Mouse (Mus musculus) MEL (cell line): ENCODE measurements around the gene Zfpm1. TPM values are rescaled to one million over a fixed set of nuclear protein-coding genes. Genes with fewer than 3 reads are reported as not detected.

Experiments
- DNase-seq: peaks from one replicate; pipeline ENCODE4 v3.0.0; 2011; ENCODE audit warnings: low read depth, low spot score
- H3K27ac ChIP-seq: 2 replicates; pipeline ENCODE4 v1.5.1; 2012; ENCODE audit warnings: low read depth, mild to moderate bottlenecking, control low read depth, low read length, moderate library complexity; ENCODE audit not compliant: control insufficient read depth
- H3K27me3 ChIP-seq, 2 experiments: fragments of 150-350 bp in 1 of 2; sonication (generic) in 1 of 2; 2 replicates each; pipeline ENCODE4 v1.6.1; 2012; ENCODE audit warnings: low read length in 2 of 2, mild to moderate bottlenecking in 2 of 2, improper control_type of control experiment in 1 of 2, moderate library complexity in 1 of 2; ENCODE audit not compliant: insufficient read depth in 2 of 2, control insufficient read depth in 1 of 2
- H3K36me3 ChIP-seq, 2 experiments: 2 replicates each; pipeline ENCODE4 v1.6.1; 2012 to 2014; ENCODE audit warnings: low read length in 2 of 2, improper control_type of control experiment in 1 of 2, inconsistent platforms in 1 of 2, mild to moderate bottlenecking in 1 of 2; ENCODE audit not compliant: insufficient read depth in 2 of 2, control insufficient read depth in 1 of 2
- H3K4me1 ChIP-seq, 2 experiments: fragments of 150-350 bp in 1 of 2; sonication (generic) in 1 of 2; 2 replicates each; pipeline ENCODE4 v1.6.1; 2012; ENCODE audit warnings: low read length in 2 of 2, improper control_type of control experiment in 1 of 2, mild to moderate bottlenecking in 1 of 2; ENCODE audit not compliant: insufficient read depth in 2 of 2, control insufficient read depth in 1 of 2
- H3K4me3 ChIP-seq, 2 experiments: fragments of 150-350 bp in 1 of 2; sonication (generic) in 1 of 2; 2 replicates each; pipeline ENCODE4 v1.5.1; 2012; ENCODE audit warnings: low read depth in 2 of 2, low read length in 2 of 2, mild to moderate bottlenecking in 2 of 2, moderate library complexity in 2 of 2, control low read depth in 1 of 2, improper control_type of control experiment in 1 of 2; ENCODE audit not compliant: control insufficient read depth in 1 of 2, insufficient read depth in 1 of 2
- H3K79me2 ChIP-seq: 2 replicates; pipeline ENCODE4 v1.6.1; 2012; ENCODE audit warnings: mild to moderate bottlenecking, low read length, moderate library complexity; ENCODE audit not compliant: control insufficient read depth, poor library complexity, insufficient read depth
- H3K9ac ChIP-seq: 2 replicates; pipeline ENCODE4 v1.6.1; 2012; ENCODE audit warnings: low read depth, mild to moderate bottlenecking, control low read depth, low read length, moderate library complexity; ENCODE audit not compliant: control insufficient read depth, poor library complexity, severe bottlenecking
- H3K9me3 ChIP-seq: fragments of 150-350 bp; sonication (generic); replicated peaks from 2 replicates; pipeline ENCODE4 v1.6.1; 2012; ENCODE audit warnings: mild to moderate bottlenecking, low read length, improper control_type of control experiment, moderate library complexity; ENCODE audit not compliant: insufficient read depth
- BHLHE40 ChIP-seq: IDR thresholded peaks from 2 replicates; pipeline ENCODE4 v1.6.1; 2012; ENCODE audit warnings: low read depth, mild to moderate bottlenecking, inconsistent platforms, low read length, improper control_type of control experiment, borderline replicate concordance
- CTCF ChIP-seq, 3 experiments: IDR thresholded peaks in 2 of 3; conservative IDR thresholded peaks in 1 of 3; 2 replicates each; pipeline ENCODE4 v1.5.1; 2011 to 2012; ENCODE audit warnings: low read length in 3 of 3, low read depth in 2 of 3, mild to moderate bottlenecking in 2 of 3, improper control_type of control experiment in 1 of 3, inconsistent platforms in 1 of 3, mixed read lengths in 1 of 3, moderate library complexity in 1 of 3; ENCODE audit not compliant: control insufficient read depth in 1 of 3, insufficient read depth in 1 of 3, poor library complexity in 1 of 3, severe bottlenecking in 1 of 3
- ETS1 ChIP-seq: IDR thresholded peaks from 2 replicates; pipeline ENCODE4 v1.6.1; 2012; ENCODE audit warnings: low read depth, mild to moderate bottlenecking, inconsistent platforms, low read length, improper control_type of control experiment, moderate library complexity
- GATA1 ChIP-seq: IDR thresholded peaks from 2 replicates; pipeline ENCODE4 v1.6.1; 2011; ENCODE audit warnings: low read depth, low read length, improper control_type of control experiment
- HCFC1 ChIP-seq: IDR thresholded peaks from 2 replicates; pipeline ENCODE4 v1.6.1; 2012; ENCODE audit warnings: low read depth, mild to moderate bottlenecking, inconsistent platforms, low read length, improper control_type of control experiment, moderate library complexity
- MAX ChIP-seq: IDR thresholded peaks from 2 replicates; pipeline ENCODE4 v1.6.1; 2011; ENCODE audit warnings: low read length, improper control_type of control experiment
- MAZ ChIP-seq: IDR thresholded peaks from 2 replicates; pipeline ENCODE4 v1.6.1; 2012; ENCODE audit warnings: low read depth, mild to moderate bottlenecking, inconsistent platforms, low read length, improper control_type of control experiment
- MEF2A ChIP-seq: IDR thresholded peaks from 2 replicates; pipeline ENCODE4 v1.6.1; 2014; ENCODE audit warnings: low read depth, mild to moderate bottlenecking, inconsistent platforms, low read length, improper control_type of control experiment; ENCODE audit not compliant: poor library complexity, insufficient replicate concordance, severe bottlenecking; ENCODE audit errors: extremely low read depth
- NRF1 ChIP-seq: IDR thresholded peaks from 2 replicates; pipeline ENCODE4 v1.6.1; 2014; ENCODE audit warnings: low read depth, mild to moderate bottlenecking, inconsistent platforms, low read length, improper control_type of control experiment, moderate library complexity; ENCODE audit not compliant: poor library complexity, insufficient read depth, severe bottlenecking
- POLR2A ChIP-seq, 2 experiments: IDR thresholded peaks; 2 replicates each; pipeline ENCODE4 v1.6.1; 2011 to 2012; ENCODE audit warnings: low read length in 2 of 2, mild to moderate bottlenecking in 2 of 2, control low read depth in 1 of 2, improper control_type of control experiment in 1 of 2, low read depth in 1 of 2, moderate library complexity in 1 of 2; ENCODE audit not compliant: control insufficient read depth in 1 of 2, insufficient read depth in 1 of 2, poor library complexity in 1 of 2
- RAD21 ChIP-seq: IDR thresholded peaks from 2 replicates; pipeline ENCODE4 v1.6.1; 2011; ENCODE audit warnings: mild to moderate bottlenecking, low read depth, low read length, improper control_type of control experiment
- RCOR1 ChIP-seq: IDR thresholded peaks from 2 replicates; pipeline ENCODE4 v1.6.1; 2012; ENCODE audit warnings: low read depth, mild to moderate bottlenecking, inconsistent platforms, low read length, improper control_type of control experiment
- SIN3A ChIP-seq: IDR thresholded peaks from 2 replicates; pipeline ENCODE4 v1.6.1; 2012; ENCODE audit warnings: low read length, improper control_type of control experiment, inconsistent platforms
- SMC3 ChIP-seq: IDR thresholded peaks from 2 replicates; pipeline ENCODE4 v1.6.1; 2011; ENCODE audit warnings: low read depth, low read length, improper control_type of control experiment
- TAL1 ChIP-seq: IDR thresholded peaks from 2 replicates; pipeline ENCODE4 v1.6.1; 2012; ENCODE audit warnings: mild to moderate bottlenecking, inconsistent platforms, low read length, moderate library complexity, mixed read lengths
- USF1 ChIP-seq: IDR thresholded peaks from 2 replicates; pipeline ENCODE4 v1.6.1; 2014; ENCODE audit warnings: low read depth, mild to moderate bottlenecking, inconsistent platforms, low read length, improper control_type of control experiment, moderate library complexity
- USF2 ChIP-seq, 2 experiments: IDR thresholded peaks; 2 replicates each; pipeline ENCODE4 v1.6.1; 2011 to 2012; ENCODE audit warnings: improper control_type of control experiment in 2 of 2, low read length in 2 of 2, borderline replicate concordance in 1 of 2, inconsistent platforms in 1 of 2, low read depth in 1 of 2, mild to moderate bottlenecking in 1 of 2; ENCODE audit not compliant: insufficient read depth in 1 of 2
- ZC3H11A ChIP-seq: IDR thresholded peaks from 2 replicates; pipeline ENCODE4 v1.6.1; 2012; ENCODE audit warnings: low read depth, mild to moderate bottlenecking, inconsistent platforms, low read length, improper control_type of control experiment
- ZMIZ1 ChIP-seq: IDR thresholded peaks from 2 replicates; pipeline ENCODE4 v1.6.1; 2012; ENCODE audit warnings: low read depth, mild to moderate bottlenecking, inconsistent platforms, low read length, improper control_type of control experiment, moderate library complexity
- polyA plus RNA-seq, 2 experiments: library from polyadenylated mRNA; stranded (reverse) in 1 of 2; unstranded in 1 of 2; fragments of >175 nt in 1 of 2; fragments of >200 nt in 1 of 2; gene quantifications; 2 replicates each; pipeline versions ENCODE4 v1.2.1 to v1.2.4; 2012; ENCODE audit warnings: low replicate concordance in 2 of 2, low read depth in 1 of 2; ENCODE audit not compliant: insufficient read length in 2 of 2, insufficient read depth in 1 of 2, missing spikeins in 1 of 2
- total RNA-seq: library from RNA; depleted of rRNA; stranded (reverse); fragments of 300-350 nt; gene quantifications from 2 replicates; pipeline ENCODE4 v1.2.3, GENCODE M21; 2012

The Zfpm1 gene
- total and polyA plus RNA-seq, 3 experiments = 133 to 343 (median 260) TPM

DNA sequence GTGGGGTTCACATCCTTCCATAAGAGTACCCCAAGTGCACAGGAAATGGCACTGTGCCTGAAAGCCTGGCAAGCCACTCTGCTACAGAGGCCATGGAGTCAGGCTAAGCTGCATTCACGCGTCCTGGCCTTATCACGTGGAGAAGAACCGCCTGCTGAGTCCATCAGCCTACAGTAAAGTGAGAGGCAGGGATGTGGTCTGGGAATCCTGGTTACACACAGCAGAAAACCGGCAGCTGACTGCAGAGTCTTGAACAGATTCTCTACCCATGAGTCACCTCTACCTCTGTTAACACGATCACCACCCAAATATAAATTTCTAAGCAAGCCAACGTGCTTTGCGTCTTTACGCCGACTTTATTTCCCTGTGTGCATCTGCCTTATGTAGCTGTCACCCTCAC lies 86.6 kb downstream of the Zfpm1 start:
- no peak for TF ChIP-seq MEF2A
- no peak for TF ChIP-seq RAD21
- TF ChIP-seq HCFC1 = no peak
- no peak for TF ChIP-seq NRF1
- no peak for TF ChIP-seq ZMIZ1
- no peak for TF ChIP-seq RCOR1
- no peak for TF ChIP-seq USF1
- TF ChIP-seq BHLHE40 = no peak
- no peak for TF ChIP-seq GATA1
- TF ChIP-seq MAX = no peak
- TF ChIP-seq ETS1 = no peak
- TF ChIP-seq USF2 (IDR thresholded peaks at IDR 0.05; ENCODE audit: borderline replicate concordance in 1 of 2, insufficient read depth in 1 of 2, low read depth in 1 of 2, low read length in 2 of 2) = no peak
- TF ChIP-seq POLR2A (IDR thresholded peaks at IDR 0.05; ENCODE audit: control insufficient read depth in 1 of 2, insufficient read depth in 1 of 2, low read depth in 1 of 2, low read length in 2 of 2, poor library complexity in 1 of 2) = no peak
- no peak for TF ChIP-seq MAZ
- TF ChIP-seq, all 39 proteins: peak for 0
- peaks cover 4 to 7% of the 10 kb centered on the region in 2 experiments; a peak in 2 of 4 replicates for H3K4me1 ChIP-seq
- H3K36me3 ChIP-seq = peaks cover 0 to 5% of the 10 kb centered on the region in 2 experiments; a peak in 2 of 4 replicates
- H3K79me2 ChIP-seq = no peaks in the 10 kb centered on the region
- no peak overlapping the region for H3K27ac ChIP-seq
- no peaks in the 10 kb centered on the region for H3K9me3 ChIP-seq
- DNase-seq = no peak
- H3K27me3 ChIP-seq = no peaks in the 10 kb centered on the region
- no peak overlapping the region for H3K9ac ChIP-seq
- H3K4me3 ChIP-seq = no peak overlapping the region

- no peak overlapping the region for H3K4me3 ChIP-seq
- no peak overlapping the region for H3K27ac ChIP-seq
- no peak overlapping the region; the same call in 1 of the 2 replicates for H3K9ac ChIP-seq
- no peaks in the 10 kb centered on the region for H3K79me2 ChIP-seq
- no peaks in the 10 kb centered on the region for H3K9me3 ChIP-seq
- DNase-seq = peak; percentile 76
- TF ChIP-seq TAL1 (no peak), CTCF (IDR thresholded peaks at IDR 0.05 in 2 of 3, conservative IDR thresholded peaks at IDR 0.05 in 1 of 3; ENCODE audit: control insufficient read depth in 1 of 3, insufficient read depth in 1 of 3, low read depth in 2 of 3, low read length in 3 of 3, poor library complexity in 1 of 3, severe bottlenecking in 1 of 3) (peak; percentile 82 to 91 (median 83)), ZC3H11A (peak; percentile 87), MEF2A (no peak), SMC3 (peak; percentile 96), SIN3A (no peak), RAD21 (peak; percentile 83)
- peaks cover 0 to 5% of the 10 kb centered on the region in 2 experiments; a peak in 2 of 4 replicates for H3K36me3 ChIP-seq
- peaks cover 4 to 12% of the 10 kb centered on the region in 2 experiments; a peak in 2 of 4 replicates for H3K4me1 ChIP-seq
- no peaks in the 10 kb centered on the region for H3K27me3 ChIP-seq
These were observed 87.7 kb downstream of the Zfpm1 start for GRCm38 (mm10) chr8:122369665-122370064.
